Mouse (Mus musculus) cerebellum, adult 9-10 months (tissue): ENCODE measurements around the gene Vill.

Experiments
- DNase-seq: peaks from one replicate; pipeline ENCODE4 v3.0.0; 2022

Gene Vill

DNA sequence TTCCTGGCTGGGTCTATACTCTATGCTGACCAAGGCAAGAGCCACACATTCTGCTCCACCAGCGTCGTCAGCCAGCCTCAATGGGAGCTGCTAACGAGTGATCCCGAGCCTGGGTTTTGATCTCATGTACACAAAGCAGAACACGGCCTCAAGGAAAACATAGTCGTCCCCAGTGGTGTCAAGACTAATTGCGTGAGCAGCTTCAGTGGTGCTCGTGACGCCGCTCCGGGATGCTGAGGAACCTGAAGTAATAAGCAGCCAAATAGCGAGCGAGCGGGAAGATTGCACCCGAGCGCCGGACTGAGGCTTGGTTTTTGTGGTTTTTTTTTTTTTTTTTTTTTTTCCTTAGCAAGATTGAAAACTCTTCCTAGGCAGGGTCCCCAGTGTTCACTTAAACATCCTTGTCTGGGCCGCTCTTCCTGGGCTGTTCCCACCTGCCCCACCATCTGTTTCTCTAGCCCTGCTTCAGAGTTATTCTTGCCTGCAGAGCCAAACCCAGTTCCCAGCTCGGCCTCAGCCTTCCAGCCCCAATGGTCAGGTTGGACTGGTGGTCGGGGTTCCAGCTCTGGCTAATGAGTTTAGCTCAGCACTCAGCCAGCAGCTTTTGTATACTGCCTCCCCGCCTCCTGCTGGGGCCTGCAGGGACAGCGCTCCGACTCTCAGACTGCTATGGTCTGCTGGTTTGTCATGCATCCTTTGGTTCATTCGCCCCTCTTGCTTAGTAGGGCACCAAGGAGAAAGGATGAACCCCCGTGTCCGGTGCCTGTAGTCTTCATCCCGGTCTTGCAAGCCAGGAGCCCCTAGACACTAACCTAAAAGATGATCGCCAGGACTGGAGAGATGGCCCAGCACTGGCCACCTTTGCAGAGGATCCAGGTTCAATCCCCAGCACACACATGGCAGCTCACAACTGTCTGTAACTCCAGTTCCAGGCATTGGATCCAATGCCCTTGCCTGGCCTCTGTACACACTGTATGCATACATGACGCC, 17.6 kb upstream of the Vill start:
- DNase-seq, result no peak

DNA sequence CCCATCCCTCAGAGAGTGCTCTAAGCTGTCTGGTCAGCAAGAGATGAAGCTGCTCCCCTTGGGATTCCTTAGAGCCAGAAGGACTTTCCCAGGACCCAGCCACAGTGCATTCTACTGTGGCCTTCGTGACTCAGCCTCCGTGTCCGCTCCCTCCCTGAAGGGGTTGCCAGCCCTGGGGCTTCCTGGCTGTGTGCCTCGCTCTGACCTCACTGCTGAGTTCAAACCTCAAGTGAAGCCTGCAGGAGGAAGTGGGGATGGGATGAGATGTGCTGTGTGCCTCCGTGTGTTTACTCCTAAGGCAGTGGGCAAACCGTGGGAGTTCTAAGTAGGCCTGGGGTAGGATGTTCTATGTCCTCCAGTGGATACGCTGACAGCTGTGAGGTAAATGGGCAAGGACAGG, 16.7 kb upstream of the Vill start:
- DNase-seq, result no peak

DNA sequence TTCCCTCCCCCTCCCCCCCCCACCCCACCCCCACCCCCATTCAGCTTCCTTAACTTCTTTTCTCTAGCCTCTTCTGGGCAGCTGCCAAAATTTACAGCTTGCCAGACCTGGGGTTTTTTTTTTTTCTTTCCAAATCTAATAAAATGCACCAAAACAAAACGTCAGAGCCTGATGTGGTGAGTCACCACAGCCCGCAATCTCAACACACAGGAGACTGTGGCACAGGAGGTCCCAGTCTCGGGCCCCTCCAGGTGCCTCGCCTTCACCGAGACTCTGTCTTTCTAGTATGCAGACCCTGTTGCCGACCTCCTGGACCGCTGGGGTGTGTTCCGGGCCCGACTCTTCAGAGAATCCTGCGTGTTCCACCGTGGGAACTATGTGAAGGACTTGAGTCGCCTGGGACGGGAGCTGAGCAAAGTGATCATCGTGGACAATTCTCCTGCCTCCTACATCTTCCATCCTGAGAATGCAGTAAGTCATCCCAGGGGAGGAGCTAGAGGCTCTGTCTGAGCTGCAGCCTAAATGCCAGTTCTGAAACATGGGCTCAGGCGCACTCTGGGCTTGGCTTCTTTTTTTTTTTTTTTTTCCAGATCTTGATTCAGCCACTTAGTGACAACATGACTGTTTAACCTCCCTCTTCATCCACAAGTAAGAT, 15.4 kb upstream of the Vill start:
- DNase-seq, result no peak

DNA sequence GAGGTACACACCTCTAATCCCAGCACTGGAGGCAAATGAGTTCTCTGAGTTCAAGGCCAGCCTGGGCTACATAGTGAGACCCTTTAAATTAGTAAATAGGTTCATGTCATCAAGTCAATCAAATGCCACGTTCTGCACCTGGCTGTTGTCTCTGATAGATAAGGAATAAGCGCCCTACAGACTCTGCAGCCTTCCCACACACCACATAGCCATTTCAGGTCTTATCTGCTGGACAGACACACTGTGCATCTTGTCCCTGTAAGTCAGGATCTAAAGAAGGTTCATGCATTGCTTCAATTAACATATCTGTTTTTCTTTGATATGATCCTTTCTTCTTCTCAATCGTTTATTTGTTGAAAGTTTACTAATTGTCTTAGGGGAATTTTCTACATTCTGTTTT, 14.0 kb upstream of the Vill start:
- no peak for DNase-seq

DNA sequence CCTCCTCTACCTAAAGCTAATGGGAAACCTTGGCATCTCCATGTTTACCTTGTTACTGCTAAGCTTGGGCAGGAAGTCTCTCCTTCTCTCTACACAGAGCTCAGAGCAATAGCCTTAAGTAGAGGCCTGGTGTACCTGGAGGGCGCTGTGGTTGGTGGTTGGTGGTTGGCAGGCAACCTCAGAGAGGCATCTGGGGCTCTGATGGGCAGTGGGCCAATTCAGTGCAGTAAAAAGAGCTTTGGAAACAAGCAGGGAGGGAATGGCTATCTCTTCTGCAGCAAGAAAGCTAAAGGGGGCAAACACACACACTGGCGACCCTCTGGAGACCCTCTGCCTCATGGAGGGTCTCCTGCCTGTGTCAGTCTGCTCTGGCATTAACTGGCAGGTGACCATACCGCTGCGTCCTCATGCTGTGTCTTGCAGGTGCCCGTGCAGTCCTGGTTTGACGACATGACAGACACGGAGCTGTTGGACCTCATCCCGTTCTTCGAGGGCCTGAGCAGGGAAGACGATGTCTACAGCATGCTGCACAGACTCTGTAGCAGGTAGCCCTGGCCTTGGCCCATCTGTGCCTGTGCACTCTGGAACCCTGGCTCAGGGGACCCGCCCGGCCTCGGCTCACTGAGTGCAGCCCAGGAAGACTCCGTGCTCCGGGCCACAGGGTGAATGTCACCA, 12.3 kb upstream of the Vill start:
- peak; percentile 14 for DNase-seq

DNA sequence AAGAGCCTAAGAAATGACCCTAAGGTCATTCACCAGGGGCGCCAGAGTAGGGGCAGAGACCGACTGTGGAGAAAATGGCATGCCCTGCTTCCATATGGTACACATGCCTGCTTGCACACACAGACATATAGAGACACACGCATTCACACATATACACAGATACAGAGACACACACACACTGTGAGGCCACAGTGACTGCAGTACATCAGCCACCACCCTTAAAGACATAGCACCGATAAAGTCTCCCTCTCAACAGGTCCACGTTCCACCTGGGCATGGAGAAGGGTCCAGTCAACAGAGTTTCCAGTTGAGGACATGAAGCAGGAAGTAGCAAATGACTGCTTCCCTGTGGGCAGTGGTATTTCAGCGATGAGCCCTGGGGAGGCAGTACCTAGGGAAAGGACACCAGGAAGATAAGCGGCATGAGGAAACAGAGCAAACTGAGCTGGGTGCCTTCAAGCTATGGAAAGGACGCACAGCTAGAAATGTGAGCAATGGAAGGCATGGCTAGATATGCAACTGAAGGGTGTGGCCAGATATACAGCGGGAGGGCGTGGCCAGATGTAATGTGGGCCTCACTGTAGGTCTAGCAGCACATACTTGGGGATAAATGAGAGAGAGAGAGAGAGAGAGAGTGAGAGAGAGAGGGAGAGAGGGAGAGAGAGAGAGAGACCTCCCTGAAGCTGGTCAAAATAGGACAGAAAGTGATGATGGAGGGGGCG, 4.2 kb upstream of the Vill start:
- DNase-seq, result no peak

DNA sequence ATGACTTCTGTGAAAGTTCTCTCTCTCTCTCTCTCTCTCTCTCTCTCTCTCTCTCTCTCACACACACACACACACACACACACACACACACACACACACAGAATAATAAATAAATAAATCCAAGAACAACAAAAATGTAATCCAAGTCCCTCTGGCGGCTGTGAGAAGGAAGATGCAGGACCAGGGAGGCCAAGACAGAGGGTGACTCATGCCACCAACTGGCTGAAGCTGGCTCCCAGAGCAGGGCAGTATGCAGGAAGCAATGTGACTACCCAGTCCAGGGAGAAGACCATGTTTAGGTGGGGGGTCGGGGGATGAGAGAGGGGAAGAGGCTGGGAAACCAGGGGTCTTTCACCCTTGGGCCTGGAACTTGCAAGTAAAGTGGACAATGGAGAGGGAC, 1.4 kb upstream of the Vill start:
- no peak for DNase-seq

DNA sequence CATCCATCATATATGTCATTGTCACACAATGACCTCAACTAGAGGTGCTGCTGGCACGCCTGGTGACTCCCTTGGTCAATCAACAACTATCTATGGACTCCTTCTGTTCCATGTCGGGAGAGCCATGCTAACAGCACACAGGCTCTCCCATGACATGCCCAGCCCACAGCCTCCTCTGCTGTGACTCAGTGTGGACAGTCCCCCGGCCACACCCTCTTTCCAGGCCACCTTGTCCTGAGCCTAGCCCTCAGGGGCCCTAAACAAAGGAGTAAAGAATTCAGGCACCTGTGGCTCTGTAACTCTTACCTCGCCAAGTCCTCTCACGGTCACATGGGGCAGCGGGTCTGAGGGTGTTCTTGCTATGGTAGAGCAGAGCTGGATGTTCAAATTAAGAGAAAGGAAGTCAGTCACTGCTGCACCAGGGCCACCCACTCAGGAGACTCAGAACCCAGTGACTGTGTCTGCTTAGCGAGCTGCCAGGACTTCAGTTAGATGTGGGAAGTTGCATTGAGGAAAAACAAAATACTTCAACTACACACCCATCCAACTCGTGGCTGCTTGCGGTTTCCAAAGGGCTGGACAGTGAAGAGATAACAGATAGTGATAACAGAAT, 1.5 kb downstream of the Vill start:
- DNase-seq, result no peak

DNA sequence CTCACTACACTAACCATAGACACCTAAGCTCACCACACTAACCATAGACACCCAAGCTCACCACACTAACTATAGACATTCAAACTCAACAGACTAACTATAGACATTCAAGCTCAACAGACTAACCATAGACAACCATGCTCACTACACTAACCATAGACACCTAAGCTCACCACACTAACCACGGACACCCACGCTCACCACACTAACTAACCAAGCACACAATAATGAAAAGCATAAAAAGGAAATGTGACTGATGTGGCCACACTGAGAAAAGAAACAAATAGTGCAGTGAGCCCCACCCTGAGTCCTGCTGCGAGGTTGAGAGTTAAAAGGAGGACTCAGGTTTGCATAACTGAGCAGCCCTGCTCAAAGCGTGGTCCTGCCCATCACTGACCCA, 2.8 kb downstream of the Vill start:
- DNase-seq, result no peak

DNA sequence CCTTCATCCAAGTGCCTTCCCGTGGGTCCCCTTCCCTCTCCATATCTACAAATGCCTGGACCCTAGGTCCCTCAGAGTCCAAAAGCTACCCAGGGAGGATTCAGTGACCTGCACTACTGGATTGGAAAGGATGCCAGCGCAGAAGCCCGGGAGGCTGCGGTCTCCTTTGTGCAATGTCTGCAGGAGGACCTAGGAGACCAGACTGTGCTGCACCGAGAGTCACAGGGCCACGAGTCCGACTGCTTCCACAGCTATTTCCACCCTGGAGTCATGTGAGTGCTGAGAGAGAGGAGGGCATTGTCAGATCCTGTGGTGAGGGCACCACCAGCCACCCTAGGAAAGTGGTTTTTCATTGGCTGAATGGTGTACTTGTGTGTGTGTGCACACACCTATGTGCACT, 5.7 kb downstream of the Vill start:
- DNase-seq, result no peak

DNA sequence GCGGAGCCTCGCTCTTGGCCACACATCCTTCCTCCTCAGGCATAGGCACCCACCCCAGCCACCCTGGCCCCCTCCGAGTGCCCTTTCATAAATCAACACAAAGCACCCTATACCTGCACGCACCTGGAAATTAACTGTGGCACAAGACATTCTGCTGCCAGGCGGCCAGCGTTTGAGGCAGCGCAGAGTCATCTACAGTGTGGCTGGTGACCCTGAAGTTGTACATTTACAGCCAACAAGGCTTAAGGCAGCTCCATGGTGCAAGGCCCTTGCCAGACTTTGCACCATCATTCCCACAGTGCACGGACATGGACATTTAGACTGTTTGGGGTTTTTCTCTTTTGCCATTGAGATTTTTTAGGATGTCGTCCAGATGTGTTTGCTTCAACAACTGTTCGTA, 8.1 kb downstream of the Vill start:
- DNase-seq, result no peak

DNA sequence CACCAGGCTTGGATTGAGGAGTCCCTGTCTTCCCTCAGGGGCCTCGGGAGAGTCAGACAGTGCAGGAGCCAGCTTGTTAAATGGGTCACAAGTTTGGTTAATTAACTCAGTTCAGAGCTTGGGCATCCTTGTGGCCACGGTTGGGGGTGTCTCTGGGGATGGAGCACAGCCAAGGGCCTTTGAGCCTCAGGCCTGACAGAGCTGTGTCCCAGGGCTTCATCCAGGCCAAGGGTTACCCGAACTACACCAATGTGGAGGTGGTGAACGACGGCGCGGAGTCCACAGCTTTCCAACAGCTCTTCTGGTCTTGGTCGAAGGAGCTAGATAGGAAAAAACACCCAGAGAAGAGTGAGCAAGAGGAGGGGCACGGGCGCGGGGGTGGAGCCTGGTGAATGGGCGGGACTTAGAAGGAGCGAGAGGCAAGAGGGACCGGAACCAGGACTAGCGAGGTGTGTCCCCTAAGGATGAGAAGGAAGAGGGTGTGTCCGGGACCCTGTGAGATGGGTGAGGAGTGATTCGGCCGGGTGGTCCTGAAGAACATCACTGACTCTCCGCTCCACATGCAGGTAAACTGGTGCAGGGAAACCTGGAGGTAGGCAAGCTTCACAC, 10.6 kb downstream of the Vill start:
- DNase-seq, result no peak

DNA sequence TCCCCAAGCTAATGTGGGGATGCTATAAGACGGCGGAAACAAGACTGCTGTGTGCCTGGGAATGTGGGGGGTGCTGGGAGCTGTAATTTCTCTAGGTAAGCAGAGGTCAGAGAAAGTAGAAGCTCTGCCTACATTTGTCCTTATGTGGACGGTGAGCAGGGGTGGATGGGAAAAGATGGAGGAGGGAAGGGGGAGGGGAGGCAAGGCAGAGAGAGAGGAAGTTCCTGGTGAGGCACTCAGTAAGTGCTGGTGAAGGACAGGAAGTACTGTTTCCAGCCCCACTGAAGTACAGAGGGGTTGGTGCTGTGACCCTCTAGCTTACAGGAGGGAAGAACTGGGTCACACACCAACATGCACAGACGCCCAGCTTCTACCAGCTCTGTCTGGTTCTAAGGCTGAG, 11.7 kb downstream of the Vill start:
- no peak for DNase-seq

DNA sequence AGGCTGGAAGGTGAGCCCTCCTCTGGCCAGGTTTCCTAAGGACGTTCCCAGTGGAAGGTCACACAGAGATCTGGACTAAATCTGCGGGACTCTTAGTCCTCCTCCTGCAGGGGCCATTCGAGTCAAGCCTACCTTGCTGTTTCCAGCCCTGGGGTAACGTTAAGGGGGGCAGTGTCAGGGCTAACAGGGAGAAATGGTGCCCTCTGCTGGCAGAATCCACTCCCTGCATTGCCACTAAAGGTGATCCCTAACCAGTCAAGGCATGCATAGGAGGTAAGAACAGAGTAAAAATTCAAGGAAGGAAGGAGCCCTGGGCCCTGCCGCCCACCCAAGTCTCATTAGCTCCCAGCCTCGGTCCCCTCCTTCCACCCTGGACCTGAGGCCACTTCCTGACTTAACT, 15.0 kb downstream of the Vill start:
- peak; percentile 60 for DNase-seq

DNA sequence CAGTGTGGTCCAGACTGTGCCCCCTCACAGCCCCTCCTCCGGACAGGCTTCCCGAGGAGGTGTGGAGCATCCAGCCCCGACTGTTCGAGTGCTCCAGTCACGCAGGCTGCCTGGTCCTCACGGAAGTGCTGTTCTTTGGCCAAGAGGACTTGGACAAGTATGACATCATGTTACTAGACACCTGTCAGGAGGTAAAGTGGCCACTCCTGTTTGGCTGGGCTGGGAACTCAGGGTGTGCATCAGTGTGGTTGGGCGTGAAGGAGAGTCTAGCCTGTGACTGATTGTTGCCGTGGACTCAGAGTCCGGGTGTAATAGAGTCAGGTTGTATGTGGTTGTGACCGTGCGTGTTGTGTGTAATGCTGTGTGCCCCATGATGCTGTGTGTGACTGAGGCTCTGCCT, 15.7 kb downstream of the Vill start:
- DNase-seq, result no peak

DNA sequence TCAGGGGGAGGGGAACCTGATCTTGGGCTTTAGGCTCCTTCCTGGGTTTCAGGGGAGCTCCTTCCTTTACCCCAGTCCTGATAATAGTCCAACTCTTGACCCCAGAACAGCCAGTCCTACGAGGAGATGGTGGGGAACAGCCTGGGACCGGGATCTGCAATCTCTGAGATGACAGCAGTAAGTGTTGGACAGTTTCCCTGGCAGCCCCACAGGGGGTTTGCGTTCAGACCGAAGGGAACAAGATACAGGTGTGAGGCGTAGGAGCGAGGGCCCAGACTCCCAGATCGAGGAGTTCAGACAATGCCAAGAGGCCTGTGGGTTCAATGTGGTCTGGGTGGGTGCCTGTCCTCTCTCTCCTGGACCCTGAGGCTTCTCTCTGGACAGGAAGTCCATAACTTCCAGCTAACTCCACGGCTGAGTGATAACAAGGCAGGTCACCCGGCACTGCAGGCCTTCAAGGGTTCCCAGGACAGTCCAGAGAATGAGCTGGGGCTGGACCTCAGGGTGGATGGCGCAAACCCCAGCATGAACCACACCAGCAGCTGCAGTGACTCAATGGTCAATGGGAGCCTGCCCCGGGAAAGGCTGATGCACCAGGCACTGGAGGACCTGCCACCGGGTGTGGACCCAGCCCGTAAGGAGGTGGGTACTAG, 17.7 kb downstream of the Vill start:
- no peak for DNase-seq

DNA sequence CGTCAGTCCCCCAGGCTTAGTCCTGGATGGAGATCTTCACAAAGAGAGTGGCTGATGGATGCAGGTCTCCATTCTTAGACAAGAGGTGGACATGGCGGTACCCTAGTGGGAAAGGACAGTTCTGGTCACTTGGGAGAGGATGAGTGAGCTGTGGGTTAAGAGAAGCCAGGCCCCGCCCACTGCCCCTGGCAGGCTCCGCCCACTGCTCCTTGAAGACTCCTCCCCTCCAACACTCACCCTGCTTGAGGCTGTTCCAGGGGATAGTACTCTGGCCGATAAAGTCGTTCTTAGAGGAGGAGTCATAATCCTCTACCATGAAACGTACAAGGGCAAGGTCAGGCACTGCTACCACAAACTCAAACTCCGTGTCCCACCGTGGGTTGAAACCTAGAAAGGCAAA, 19.2 kb downstream of the Vill start:
- no peak for DNase-seq

DNA sequence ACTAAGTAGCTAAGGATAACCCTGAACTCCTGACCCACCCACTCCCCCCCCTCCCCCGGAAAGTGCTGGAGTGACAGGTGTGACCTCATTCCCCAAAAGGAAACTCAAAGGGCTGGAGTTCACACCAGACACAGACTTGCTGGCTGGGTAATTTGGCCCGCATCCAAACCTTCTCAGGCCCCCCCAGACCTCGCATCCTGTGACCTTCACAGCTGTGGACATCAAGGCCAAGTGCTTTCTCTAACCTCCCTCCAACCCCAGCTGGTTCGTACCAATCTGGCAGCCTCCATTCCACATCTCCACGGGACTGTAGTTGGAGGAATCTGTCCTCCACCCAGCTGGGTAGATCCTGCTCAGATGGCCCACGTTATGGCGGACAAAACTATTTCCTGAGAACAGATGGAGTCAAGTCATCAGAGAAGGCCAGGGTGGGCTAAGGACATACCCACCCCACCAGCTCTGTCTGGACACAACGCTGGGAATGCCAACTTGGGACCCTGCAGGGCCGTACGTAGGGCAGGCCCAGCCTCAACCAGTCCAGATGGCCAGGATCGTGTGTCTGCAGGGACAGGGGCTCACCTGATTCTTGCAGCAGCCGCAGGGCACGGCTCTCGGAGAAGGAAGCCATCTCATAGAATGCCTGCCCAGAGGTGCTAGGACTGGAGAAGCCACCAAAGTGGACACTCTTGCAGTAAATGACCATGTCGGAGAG, 20.8 kb downstream of the Vill start:
- no peak for DNase-seq

DNA sequence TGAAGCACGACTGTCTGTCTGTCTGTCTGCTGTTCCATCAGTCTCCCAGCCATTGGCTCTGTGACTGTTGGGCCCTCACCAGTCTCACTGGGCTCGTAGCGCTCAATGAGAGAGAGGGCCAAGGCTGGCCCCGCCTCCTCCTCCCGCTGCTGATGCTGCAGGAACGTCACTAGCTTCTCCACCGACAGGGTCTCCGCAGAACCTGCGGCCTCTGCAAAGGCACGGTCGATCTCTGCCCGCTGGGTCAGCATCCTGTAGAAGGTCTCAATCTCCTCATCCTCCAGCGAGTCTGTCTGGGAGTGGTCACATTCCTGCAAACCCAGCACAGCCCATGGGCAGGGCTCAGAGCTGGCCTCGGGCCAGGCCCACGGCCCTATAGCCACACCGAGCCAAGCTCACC, 23.1 kb downstream of the Vill start:
- DNase-seq, result no peak

DNA sequence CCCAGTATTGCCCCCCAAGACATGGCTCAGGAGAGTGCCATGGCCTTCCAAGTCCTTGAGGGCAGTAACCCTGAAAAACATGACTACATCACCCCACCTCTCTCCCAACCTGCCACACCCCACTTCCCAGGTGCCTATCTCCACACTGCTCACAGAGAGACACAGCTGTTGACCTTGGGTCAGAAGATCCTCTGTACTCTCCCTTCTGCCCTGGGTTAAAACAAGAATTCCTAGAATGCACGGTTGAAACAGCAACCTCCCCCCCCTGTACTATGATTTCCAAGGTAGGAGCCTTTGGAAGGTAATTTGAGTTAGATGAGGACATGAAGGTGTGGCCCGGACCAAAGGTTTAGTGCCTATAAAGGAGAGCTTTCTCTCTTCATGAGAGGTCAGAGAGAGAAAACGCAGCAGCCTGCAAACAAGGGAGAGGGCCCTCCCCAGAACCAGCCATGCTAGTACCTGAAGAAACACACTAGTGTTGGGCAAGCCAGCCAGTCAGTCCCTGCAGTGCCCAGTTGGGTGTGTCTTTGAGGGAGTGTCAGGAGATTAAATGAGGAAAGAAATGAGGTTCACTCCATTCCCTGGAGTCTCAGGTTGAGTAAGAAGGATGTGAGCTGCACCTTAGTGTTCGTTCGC, 27.6 kb downstream of the Vill start:
- no peak for DNase-seq

DNA sequence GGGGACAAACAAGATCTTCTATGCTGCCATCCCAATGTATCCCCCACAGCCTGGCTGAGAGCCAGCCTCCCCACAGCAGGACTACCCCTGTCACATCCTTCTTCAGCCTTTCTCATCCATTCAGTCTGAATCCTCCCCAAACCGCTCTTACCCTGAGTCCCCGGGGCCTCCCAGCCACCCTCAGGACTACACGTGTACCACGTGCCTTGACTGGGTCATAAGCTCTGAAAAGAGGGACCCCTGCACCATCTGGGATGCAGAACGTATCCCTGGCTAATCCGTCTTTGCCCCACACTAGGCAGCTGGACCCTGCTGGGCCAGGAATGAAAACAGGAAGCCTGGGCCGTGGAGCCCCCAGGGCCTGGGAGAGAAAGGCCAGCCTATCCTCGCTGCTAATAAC, 29.5 kb downstream of the Vill start:
- DNase-seq, result no peak
